Mouse (Mus musculus) neural tube, embryonic 11.5 days (tissue): ENCODE measurements at regions not wholly inside any gene's neighbourhood (a gene's known extent, or its start where the extent isn't known, plus 50 kb on each side); places are given as distances from the start of the nearest gene placed in this dataset.

Experiments used
- ATAC-seq: fragments of 200-750 bp; cut with Nextera tagmentation; 2 replicates; pipeline ENCODE4 v1.8.0; 2017; ENCODE audit warnings: moderate number of reproducible peaks, mild to moderate bottlenecking, moderate TSS enrichment, moderate library complexity; ENCODE audit not compliant: insufficient read depth, low FRiP score, low TSS enrichment
- DNase-seq: peaks from one replicate; pipeline ENCODE4 v3.0.0-alpha.2; 2015; ENCODE audit warnings: low spot score
- H3K27ac ChIP-seq: fragments of 300-500 bp; sonication (generic); 2 replicates; pipeline ENCODE4 v1.5.1; 2014; ENCODE audit warnings: low read depth, mild to moderate bottlenecking, low read length
- H3K27me3 ChIP-seq: fragments of 300-500 bp; sonication (generic); 2 replicates; pipeline ENCODE4 v1.6.1; 2014; ENCODE audit warnings: mild to moderate bottlenecking, low read length, mixed read lengths; ENCODE audit not compliant: control insufficient read depth, insufficient read depth
- H3K36me3 ChIP-seq: fragments of 300-500 bp; sonication (generic); 2 replicates; pipeline ENCODE4 v1.6.1; 2014; ENCODE audit warnings: mild to moderate bottlenecking, low read length, moderate library complexity, mixed read lengths; ENCODE audit not compliant: control insufficient read depth, insufficient read depth
- H3K4me1 ChIP-seq: fragments of 300-500 bp; sonication (generic); 2 replicates; pipeline ENCODE4 v1.6.1; 2014; ENCODE audit warnings: low read length, mixed read lengths; ENCODE audit not compliant: control insufficient read depth, insufficient read depth
- H3K4me2 ChIP-seq: fragments of 300-500 bp; sonication (generic); 2 replicates; pipeline ENCODE4 v1.6.1; 2014; ENCODE audit warnings: low read depth, mild to moderate bottlenecking, moderate library complexity
- H3K4me3 ChIP-seq: fragments of 300-500 bp; sonication (generic); 2 replicates; pipeline ENCODE4 v1.5.1; 2014; ENCODE audit warnings: low read depth, low read length
- H3K9ac ChIP-seq: fragments of 300-500 bp; sonication (generic); 2 replicates; pipeline ENCODE4 v1.6.1; 2014; ENCODE audit warnings: mild to moderate bottlenecking, low read length
- H3K9me3 ChIP-seq: fragments of 300-500 bp; sonication (generic); 2 replicates; pipeline ENCODE4 v1.6.1; 2016; ENCODE audit warnings: low read length; ENCODE audit not compliant: control insufficient read depth
- WGBS: fragments of 180-500 bp; shearing (Covaris S2); extraction: QIAGEN DNeasy Blood & Tissue Kit; methylation state at CpG from one replicate; pipeline ENCODE4 v1.1.7; 2014; 5-methylcytosine and 5-hydroxymethylcytosine counted together

- ATAC-seq: no peak
- Histone ChIP-seq H3K9me3 (no peaks in the 10 kb centered on the region), H3K4me3 (no peak overlapping the region), H3K27me3 (no peaks in the 10 kb centered on the region), H3K27ac (no peak overlapping the region), H3K4me1 (no peaks in the 10 kb centered on the region), H3K9ac (no peak overlapping the region), H3K36me3 (no peaks in the 10 kb centered on the region), H3K4me2 (no peak overlapping the region)
- DNase-seq: no peak
- WGBS: 54% methylated on average over 7 of the region's 7 CpGs
These were observed 142.3 kb upstream of the Zfp618 start for GRCm38 (mm10) chr4:62823082-62823481.

- peak; percentile 69 for ATAC-seq
- peak; percentile 20 for DNase-seq
- H3K9ac ChIP-seq: no peak overlapping the region
- H3K9me3 ChIP-seq: no peaks in the 10 kb centered on the region
- H3K4me2 ChIP-seq: no peak overlapping the region
- no peak overlapping the region for H3K27ac ChIP-seq
- H3K27me3 ChIP-seq: no peaks in the 10 kb centered on the region
- H3K4me3 ChIP-seq: no peak overlapping the region
- H3K4me1 ChIP-seq: no peaks in the 10 kb centered on the region
- H3K36me3 ChIP-seq: no peaks in the 10 kb centered on the region
- 28% methylated on average over 9 of the region's 9 CpGs for WGBS
These were observed 141.7 kb upstream of the Zfp618 start for GRCm38 (mm10) chr4:62823555-62824250.

GRCm38 (mm10) chr4:62824581-62824980 lies 140.8 kb upstream of the Zfp618 start:
- ATAC-seq: no peak
- DNase-seq: no peak
- no peak overlapping the region for H3K27ac ChIP-seq
- no peak overlapping the region for H3K4me3 ChIP-seq
- no peak overlapping the region for H3K9ac ChIP-seq
- no peaks in the 10 kb centered on the region for H3K4me1 ChIP-seq
- 83% methylated on average over 10 of the region's 10 CpGs for WGBS
- no peaks in the 10 kb centered on the region for H3K36me3 ChIP-seq
- H3K4me2 ChIP-seq: no peak overlapping the region
- H3K27me3 ChIP-seq: no peaks in the 10 kb centered on the region
- no peaks in the 10 kb centered on the region for H3K9me3 ChIP-seq

- no peak overlapping the region for H3K4me3 ChIP-seq
- WGBS: 82% methylated on average over 5 of the region's 5 CpGs
- ATAC-seq: no peak
These were observed 140.1 kb upstream of the Zfp618 start for GRCm38 (mm10) chr4:62825256-62825655.

GRCm38 (mm10) chr4:62828963-62829362 lies 136.4 kb upstream of the Zfp618 start:
- H3K27me3 ChIP-seq: no peaks in the 10 kb centered on the region
- 80% methylated on average over 7 of the region's 7 CpGs for WGBS
- DNase-seq: no peak

More at GRCm38 (mm10) chr4:62825256-62825655, 140.1 kb upstream of the Zfp618 start:
- H3K27ac ChIP-seq: no peak overlapping the region
- no peaks in the 10 kb centered on the region for H3K4me1 ChIP-seq
- H3K27me3 ChIP-seq: no peaks in the 10 kb centered on the region
- DNase-seq: no peak
- no peak overlapping the region for H3K9ac ChIP-seq
- no peak overlapping the region for H3K4me2 ChIP-seq
- H3K36me3 ChIP-seq: no peaks in the 10 kb centered on the region
- no peaks in the 10 kb centered on the region for H3K9me3 ChIP-seq

GRCm38 (mm10) chr4:62833944-62834343 lies 131.4 kb upstream of the Zfp618 start:
- Histone ChIP-seq H3K4me1 (no peaks in the 10 kb centered on the region), H3K4me3 (no peak overlapping the region), H3K27ac (no peak overlapping the region), H3K27me3 (no peaks in the 10 kb centered on the region), H3K9me3 (no peaks in the 10 kb centered on the region), H3K4me2 (no peak overlapping the region), H3K9ac (no peak overlapping the region), H3K36me3 (no peaks in the 10 kb centered on the region)
- ATAC-seq: no peak; the same call in 1 of the 2 replicates
- 38% methylated on average over 7 of the region's 7 CpGs for WGBS
- DNase-seq: no peak

More at GRCm38 (mm10) chr4:62828963-62829362, 136.4 kb upstream of the Zfp618 start:
- ATAC-seq: no peak
- Histone ChIP-seq H3K36me3 (no peaks in the 10 kb centered on the region), H3K4me3 (no peak overlapping the region), H3K27ac (no peak overlapping the region), H3K4me2 (no peak overlapping the region), H3K4me1 (no peaks in the 10 kb centered on the region), H3K9me3 (no peaks in the 10 kb centered on the region), H3K9ac (no peak overlapping the region)

GRCm38 (mm10) chr4:62836875-62837274 lies 128.5 kb upstream of the Zfp618 start:
- Histone ChIP-seq H3K4me1 (no peaks in the 10 kb centered on the region), H3K4me2 (no peak overlapping the region), H3K9me3 (no peaks in the 10 kb centered on the region), H3K36me3 (no peaks in the 10 kb centered on the region), H3K27ac (no peak overlapping the region), H3K9ac (no peak overlapping the region), H3K4me3 (no peak overlapping the region), H3K27me3 (no peaks in the 10 kb centered on the region)
- DNase-seq (no peak), ATAC-seq (no peak)
- 72% methylated on average over 6 of the region's 6 CpGs for WGBS

- 85% methylated on average over 5 of the region's 5 CpGs for WGBS
These were observed 114.8 kb upstream of the Zfp618 start for GRCm38 (mm10) chr4:62850526-62850925.

GRCm38 (mm10) chr4:62853335-62853734 lies 112.0 kb upstream of the Zfp618 start:
- no peak for ATAC-seq
- no peak for DNase-seq
- H3K4me1 ChIP-seq: no peaks in the 10 kb centered on the region
- no peak overlapping the region for H3K9ac ChIP-seq
- H3K36me3 ChIP-seq: no peaks in the 10 kb centered on the region
- no peak overlapping the region for H3K27ac ChIP-seq
- WGBS: 83% methylated on average over 1 of the region's 1 CpGs
- no peaks in the 10 kb centered on the region for H3K9me3 ChIP-seq
- no peaks in the 10 kb centered on the region for H3K27me3 ChIP-seq
- H3K4me3 ChIP-seq: no peak overlapping the region
- H3K4me2 ChIP-seq: no peak overlapping the region

More at GRCm38 (mm10) chr4:62850526-62850925, 114.8 kb upstream of the Zfp618 start:
- DNase-seq (no peak), ATAC-seq (no peak)
- H3K27me3 ChIP-seq: no peaks in the 10 kb centered on the region
- H3K4me3 ChIP-seq: no peak overlapping the region
- no peaks in the 10 kb centered on the region for H3K4me1 ChIP-seq
- H3K4me2 ChIP-seq: no peak overlapping the region
- H3K36me3 ChIP-seq: no peaks in the 10 kb centered on the region
- no peaks in the 10 kb centered on the region for H3K9me3 ChIP-seq
- no peak overlapping the region for H3K27ac ChIP-seq
- no peak overlapping the region for H3K9ac ChIP-seq
